ENCODE assay signal across 16 mouse cellular contexts in genomic region chr17:7565771-7566170, GRCm38 (mm10).
"Had no signal": no experiment of that assay in that cellular context is flagged by ENCODE, and none has a peak within 500 bp of the region (broad histone marks: within the 10 kb centered on the region; RNA-seq: fewer than 3 reads in every experiment).

No protein-coding gene starts in this region.

- DNase-seq: cerebellum, adult 8-10 months; cerebellum, adult 9-10 months; cerebellum, adult 9-11 months; cerebellum, postnatal 10 days; cerebellum, postnatal 14 days; cerebellum, postnatal 25 days; cerebellum, postnatal 36 days; embryo, embryonic 11 days; forebrain, postnatal 0 days; gastrocnemius, adult 2 months; gastrocnemius, postnatal 10 days; gastrocnemius, postnatal 14 days; gastrocnemius, postnatal 25 days; gastrocnemius, postnatal 36 days; heart, adult 18-20 months; heart, adult 2 months had no signal
